In the genomic region with DNA sequence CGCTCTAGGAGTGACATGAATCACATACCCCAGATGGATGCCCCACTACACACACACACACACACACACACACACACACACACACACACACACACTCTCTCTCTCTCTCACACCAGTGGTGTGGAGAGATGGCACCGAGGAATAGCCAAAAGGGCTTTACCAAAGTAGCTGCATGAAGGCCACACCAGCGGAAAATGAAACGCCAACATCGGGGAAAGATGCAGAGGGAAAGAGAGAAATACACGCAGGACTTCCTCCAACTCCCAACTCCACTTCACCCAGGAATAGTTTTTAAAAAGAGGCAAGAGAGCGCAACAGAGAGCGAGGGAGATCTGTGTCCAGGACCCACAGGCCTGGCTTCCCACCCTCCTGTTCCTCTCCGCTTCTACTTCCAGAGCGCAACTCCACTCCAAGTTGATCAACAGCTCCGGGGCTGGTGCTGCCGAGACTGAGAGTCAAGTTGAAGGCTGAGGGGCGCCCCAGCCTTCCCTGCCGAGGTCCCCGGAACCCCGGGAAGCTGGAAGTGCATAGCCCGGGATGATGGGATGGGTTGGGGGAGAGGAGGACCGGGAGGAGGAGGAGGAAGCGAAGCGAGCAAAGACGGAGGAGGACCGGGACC, we compare ENCODE assay signal across 8 mouse cellular contexts.
DNase-seq lines count a peak whose midpoint lies in the region; ATAC-seq and TF ChIP-seq lines count a peak whose summit lies in the region.

No protein-coding gene starts in this region.

- no peak for DNase-seq in heart, adult 8-10 months (ENCODE audit: low spot score)
- DNase-seq in A20 (ENCODE audit: low read depth, low spot score): peak; percentile 76
- peak; percentile 70 for DNase-seq in brain, embryonic 14.5 days (ENCODE audit: low read depth)
- peak; percentile 63 for DNase-seq in induced T-regulatory cell, adult 2 months (ENCODE audit: low read depth)
- no peak for DNase-seq in cerebellum, adult 9-10 months

- H3K36me3 ChIP-seq in heart, embryonic 15.5 days: no peaks in the 10 kb centered on the region
- no peaks in the 10 kb centered on the region for H3K36me3 ChIP-seq in midbrain, embryonic 16.5 days (ENCODE audit: control insufficient read depth, insufficient read depth, low read length)

- no peaks in the 10 kb centered on the region for H3K27me3 ChIP-seq in heart, embryonic 15.5 days
- no peaks in the 10 kb centered on the region for H3K27me3 ChIP-seq in midbrain, embryonic 16.5 days (ENCODE audit: control insufficient read depth, insufficient read depth, low read depth, low read length)

- H3K9ac ChIP-seq in heart, embryonic 15.5 days: peak overlapping the region; percentile 88
- H3K9ac ChIP-seq in midbrain, embryonic 16.5 days (ENCODE audit: low read depth, low read length): peak overlapping the region; percentile 77

- TF ChIP-seq CTCF in brain, embryonic 14.5 days (IDR thresholded peaks at IDR 0.05; ENCODE audit: borderline replicate concordance, extremely low read depth, insufficient read depth, insufficient read length): no peak

- H3K9me3 ChIP-seq in heart, embryonic 15.5 days (replicated peaks): no peaks in the 10 kb centered on the region
- no peaks in the 10 kb centered on the region for H3K9me3 ChIP-seq in midbrain, embryonic 16.5 days (replicated peaks; ENCODE audit: control insufficient read depth, low read length, poor library complexity, severe bottlenecking)

- peak overlapping the region; percentile 68 for H3K4me2 ChIP-seq in heart, embryonic 15.5 days
- H3K4me2 ChIP-seq in midbrain, embryonic 16.5 days (ENCODE audit: low read length): peak overlapping the region; percentile 74

- no peak; the same call in 1 of the 2 replicates for TF ChIP-seq POLR2A in brain, embryonic 14.5 days (IDR thresholded peaks at IDR 0.05; ENCODE audit: borderline replicate concordance, extremely low read depth, insufficient read depth, insufficient read length, poor library complexity, severe bottlenecking)

- peaks cover 41% of the 10 kb centered on the region for H3K4me1 ChIP-seq in heart, embryonic 15.5 days (replicated peaks)
- peaks cover 16% of the 10 kb centered on the region for H3K4me1 ChIP-seq in midbrain, embryonic 16.5 days (ENCODE audit: control insufficient read depth, insufficient read depth, low read length)

- WGBS in heart, embryonic 15.5 days: under 1% methylated on average over 20 of the region's 22 CpGs
- WGBS in midbrain, embryonic 16.5 days: 1% methylated on average over 21 of the region's 22 CpGs

- peak overlapping the region; percentile 71 for H3K4me3 ChIP-seq in heart, embryonic 15.5 days
- peak overlapping the region; percentile 68 for H3K4me3 ChIP-seq in midbrain, embryonic 16.5 days (ENCODE audit: low read depth, low read length)

- peak; percentile 27; the same call in 1 of the 2 replicates for ATAC-seq in heart, embryonic 15.5 days (replicated peaks; ENCODE audit: insufficient number of reproducible peaks, insufficient read depth, low FRiP score, low read depth)
- ATAC-seq in midbrain, embryonic 16.5 days: peak; percentile 69
- no peak for ATAC-seq in monocyte, adult 5-6 weeks (replicated peaks; ENCODE audit: insufficient number of reproducible peaks, low FRiP score, low TSS enrichment, poor library complexity, severe bottlenecking)

- peak overlapping the region; percentile 94 for H3K27ac ChIP-seq in heart, embryonic 15.5 days
- peak overlapping the region; percentile 77 for H3K27ac ChIP-seq in midbrain, embryonic 16.5 days (ENCODE audit: low read length)

Comparison
In these comparisons a context has a peak if more than half of its experiments do, and no peak if none do; other contexts are left out.
1. DNase-seq: peak in A20 (single experiment), brain, embryonic 14.5 days (single experiment) and induced T-regulatory cell, adult 2 months (single experiment); none in heart, adult 8-10 months (single experiment) and cerebellum, adult 9-10 months (single experiment).